Mouse (Mus musculus): Measurements from ENCODE around the gene Srrt. TPM values are rescaled to one million over a fixed set of nuclear protein-coding genes. Genes with fewer than 3 reads are reported as not detected.
A peak's percentile ranks its signal among the peaks of the same experiment; 100 is the strongest.

Srrt gene
- polyA plus RNA-seq, 1 experiment from 2014 or later: 155 TPM

GRCm38 (mm10) chr5:137346388-137346787, 38.9 kb upstream of the Srrt start:
- H3K36me3 ChIP-seq: no peaks in the 10 kb centered on the region
- WGBS: 27% methylated on average over 1 of the region's 1 CpGs
- ATAC-seq (ENCODE audit: borderline replicate concordance, extremely low read depth, low FRiP score, low TSS enrichment): no peak
- H3K4me1 ChIP-seq: peaks cover 64% of the 10 kb centered on the region
- no peak overlapping the region for H3K4me3 ChIP-seq
- no peak overlapping the region for H3K9ac ChIP-seq
- H3K27ac ChIP-seq: peak overlapping the region; percentile 99
- no peaks in the 10 kb centered on the region for H3K9me3 ChIP-seq
- no peaks in the 10 kb centered on the region for H3K27me3 ChIP-seq
- H3K4me2 ChIP-seq: peak overlapping the region; percentile 32

- 7% methylated on average over 9 of the region's 9 CpGs for WGBS
- Histone ChIP-seq H3K9ac (no peak overlapping the region), H3K27ac (peak overlapping the region; percentile 99), H3K9me3 (no peaks in the 10 kb centered on the region), H3K4me3 (no peak overlapping the region), H3K27me3 (no peaks in the 10 kb centered on the region), H3K4me2 (peak overlapping the region; percentile 32), H3K36me3 (no peaks in the 10 kb centered on the region), H3K4me1 (peaks cover 63% of the 10 kb centered on the region)
- ATAC-seq (ENCODE audit: borderline replicate concordance, extremely low read depth, low FRiP score, low TSS enrichment): no peak
Observed at GRCm38 (mm10) chr5:137345821-137346220, 38.3 kb upstream of the Srrt start.

- Histone ChIP-seq H3K4me3 (no peak overlapping the region), H3K4me2 (no peak overlapping the region), H3K9me3 (no peaks in the 10 kb centered on the region), H3K9ac (no peak overlapping the region), H3K27ac (no peak overlapping the region), H3K36me3 (no peaks in the 10 kb centered on the region), H3K4me1 (peaks cover 69% of the 10 kb centered on the region), H3K27me3 (no peaks in the 10 kb centered on the region)
- no peak for ATAC-seq (ENCODE audit: borderline replicate concordance, extremely low read depth, low FRiP score, low TSS enrichment)
Observed at GRCm38 (mm10) chr5:137343869-137344268, 36.4 kb upstream of the Srrt start.

GRCm38 (mm10) chr5:137343412-137343811, 35.9 kb upstream of the Srrt start:
- Histone ChIP-seq H3K9ac (no peak overlapping the region), H3K9me3 (no peaks in the 10 kb centered on the region), H3K36me3 (no peaks in the 10 kb centered on the region), H3K4me1 (peaks cover 66% of the 10 kb centered on the region), H3K4me2 (no peak overlapping the region), H3K4me3 (no peak overlapping the region), H3K27ac (peak overlapping the region; percentile 74), H3K27me3 (no peaks in the 10 kb centered on the region)
- ATAC-seq (ENCODE audit: borderline replicate concordance, extremely low read depth, low FRiP score, low TSS enrichment): no peak
- WGBS: 88% methylated on average over 5 of the region's 5 CpGs

- WGBS: 33% methylated on average over 7 of the region's 7 CpGs
- Histone ChIP-seq H3K9me3 (no peaks in the 10 kb centered on the region), H3K9ac (no peak overlapping the region), H3K4me2 (no peak overlapping the region), H3K4me3 (no peak overlapping the region), H3K27ac (peak overlapping the region; percentile 74), H3K36me3 (no peaks in the 10 kb centered on the region), H3K27me3 (no peaks in the 10 kb centered on the region), H3K4me1 (peaks cover 57% of the 10 kb centered on the region)
- ATAC-seq (ENCODE audit: borderline replicate concordance, extremely low read depth, low FRiP score, low TSS enrichment): no peak
Observed at GRCm38 (mm10) chr5:137342407-137343012, 35.0 kb upstream of the Srrt start.

GRCm38 (mm10) chr5:137340222-137340621, 32.7 kb upstream of the Srrt start:
- 66% methylated on average over 6 of the region's 6 CpGs for WGBS
- Histone ChIP-seq H3K4me3 (no peak overlapping the region), H3K27ac (peak overlapping the region; percentile 91), H3K9me3 (no peaks in the 10 kb centered on the region), H3K27me3 (no peaks in the 10 kb centered on the region), H3K9ac (no peak overlapping the region), H3K4me2 (no peak overlapping the region; the same call in 1 of the 2 replicates), H3K4me1 (peaks cover 37% of the 10 kb centered on the region), H3K36me3 (no peaks in the 10 kb centered on the region)
- ATAC-seq (ENCODE audit: borderline replicate concordance, extremely low read depth, low FRiP score, low TSS enrichment): no peak

- peak overlapping the region; percentile 70 for H3K4me2 ChIP-seq
- peak; percentile 52 for ATAC-seq (ENCODE audit: borderline replicate concordance, extremely low read depth, low FRiP score, low TSS enrichment)
- peak overlapping the region; percentile 91 for H3K27ac ChIP-seq
- 14% methylated on average over 22 of the region's 22 CpGs for WGBS
- no peaks in the 10 kb centered on the region for H3K9me3 ChIP-seq
- H3K9ac ChIP-seq: peak overlapping the region; percentile 47
- H3K4me1 ChIP-seq: peaks cover 31% of the 10 kb centered on the region
- peak overlapping the region; percentile 39 for H3K4me3 ChIP-seq
- no peaks in the 10 kb centered on the region for H3K36me3 ChIP-seq
- no peaks in the 10 kb centered on the region for H3K27me3 ChIP-seq
Observed at GRCm38 (mm10) chr5:137339290-137339979, 32.0 kb upstream of the Srrt start.

GRCm38 (mm10) chr5:137338663-137339289, 31.3 kb upstream of the Srrt start:
- H3K4me2 ChIP-seq: peak overlapping the region; percentile 70
- 2% methylated on average over 11 of the region's 11 CpGs for WGBS
- no peaks in the 10 kb centered on the region for H3K27me3 ChIP-seq
- H3K27ac ChIP-seq: peak overlapping the region; percentile 91
- H3K4me1 ChIP-seq: peaks cover 33% of the 10 kb centered on the region
- peak; percentile 46; the same call in 1 of the 2 replicates for ATAC-seq (ENCODE audit: borderline replicate concordance, extremely low read depth, low FRiP score, low TSS enrichment)
- H3K4me3 ChIP-seq: peak overlapping the region; percentile 39
- peak overlapping the region; percentile 47 for H3K9ac ChIP-seq
- no peaks in the 10 kb centered on the region for H3K9me3 ChIP-seq
- no peaks in the 10 kb centered on the region for H3K36me3 ChIP-seq

GRCm38 (mm10) chr5:137338256-137338655, 30.8 kb upstream of the Srrt start:
- Histone ChIP-seq H3K27me3 (no peaks in the 10 kb centered on the region), H3K4me3 (peak overlapping the region; percentile 39)
- 0% methylated on average over 19 of the region's 19 CpGs for WGBS

GRCm38 (mm10) chr5:137337190-137337589, 29.7 kb upstream of the Srrt start:
- no peaks in the 10 kb centered on the region for H3K36me3 ChIP-seq
- H3K27ac ChIP-seq: no peak overlapping the region
- WGBS: 47% methylated on average over 8 of the region's 8 CpGs
- H3K9ac ChIP-seq: no peak overlapping the region
- peaks cover 28% of the 10 kb centered on the region for H3K4me1 ChIP-seq
- no peaks in the 10 kb centered on the region for H3K9me3 ChIP-seq
- no peak overlapping the region for H3K4me3 ChIP-seq
- H3K4me2 ChIP-seq: no peak overlapping the region
- H3K27me3 ChIP-seq: no peaks in the 10 kb centered on the region
- ATAC-seq (ENCODE audit: borderline replicate concordance, extremely low read depth, low FRiP score, low TSS enrichment): no peak

More at GRCm38 (mm10) chr5:137338256-137338655, 30.8 kb upstream of the Srrt start:
- ATAC-seq (ENCODE audit: borderline replicate concordance, extremely low read depth, low FRiP score, low TSS enrichment): peak; percentile 83
- peak overlapping the region; percentile 47 for H3K9ac ChIP-seq
- no peaks in the 10 kb centered on the region for H3K36me3 ChIP-seq
- no peaks in the 10 kb centered on the region for H3K9me3 ChIP-seq
- peaks cover 32% of the 10 kb centered on the region for H3K4me1 ChIP-seq
- H3K27ac ChIP-seq: peak overlapping the region; percentile 91
- H3K4me2 ChIP-seq: peak overlapping the region; percentile 70

- ATAC-seq (ENCODE audit: borderline replicate concordance, extremely low read depth, low FRiP score, low TSS enrichment): no peak
Observed at GRCm38 (mm10) chr5:137335066-137335465, 27.6 kb upstream of the Srrt start.

GRCm38 (mm10) chr5:137334317-137334716, 26.8 kb upstream of the Srrt start:
- Histone ChIP-seq H3K27ac (peak overlapping the region; percentile 17), H3K4me2 (peak overlapping the region; percentile 91), H3K4me1 (peaks cover 21% of the 10 kb centered on the region), H3K9ac (no peak overlapping the region), H3K4me3 (peak overlapping the region; percentile 59), H3K36me3 (no peaks in the 10 kb centered on the region), H3K9me3 (no peaks in the 10 kb centered on the region), H3K27me3 (no peaks in the 10 kb centered on the region)
- no peak for ATAC-seq (ENCODE audit: borderline replicate concordance, extremely low read depth, low FRiP score, low TSS enrichment)
- WGBS: 40% methylated on average over 10 of the region's 10 CpGs

More at GRCm38 (mm10) chr5:137335066-137335465, 27.6 kb upstream of the Srrt start:
- 71% methylated on average over 6 of the region's 6 CpGs for WGBS
- no peak overlapping the region for H3K27ac ChIP-seq
- H3K4me1 ChIP-seq: peaks cover 28% of the 10 kb centered on the region
- H3K4me3 ChIP-seq: no peak overlapping the region
- H3K9me3 ChIP-seq: no peaks in the 10 kb centered on the region
- no peaks in the 10 kb centered on the region for H3K36me3 ChIP-seq
- H3K9ac ChIP-seq: no peak overlapping the region
- no peak overlapping the region for H3K4me2 ChIP-seq
- H3K27me3 ChIP-seq: no peaks in the 10 kb centered on the region

Data from lung, embryonic 15.5 days (tissue).